Mouse (Mus musculus) testis, adult 2 months (tissue): ENCODE measurements around the gene Srebf2. TPM values are rescaled to one million over a fixed set of nuclear protein-coding genes. Genes with fewer than 3 reads are reported as not detected.

Source experiments
- H3K27ac ChIP-seq: fragments of 200-500 bp; 2 replicates; pipeline ENCODE4 v1.5.1; 2012; ENCODE audit warnings: low read depth, low read length; ENCODE audit not compliant: control insufficient read depth, insufficient read depth
- H3K27me3 ChIP-seq: fragments of 200-500 bp; 2 replicates; pipeline ENCODE4 v1.6.1; 2012; ENCODE audit warnings: mild to moderate bottlenecking, low read length, moderate library complexity; ENCODE audit not compliant: control insufficient read depth, insufficient read depth
- H3K36me3 ChIP-seq: fragments of 200-500 bp; 2 replicates; pipeline ENCODE4 v1.6.1; 2012; ENCODE audit warnings: mild to moderate bottlenecking, low read length; ENCODE audit not compliant: control insufficient read depth, insufficient read depth
- H3K4me1 ChIP-seq: fragments of 200-500 bp; 2 replicates; pipeline ENCODE4 v1.6.1; 2012; ENCODE audit warnings: low read length; ENCODE audit not compliant: control insufficient read depth, insufficient read depth
- H3K4me3 ChIP-seq: fragments of 200-500 bp; 2 replicates; pipeline ENCODE4 v1.5.1; 2012; ENCODE audit warnings: low read depth, mild to moderate bottlenecking, low read length, moderate library complexity, mixed read lengths; ENCODE audit not compliant: control insufficient read depth
- CTCF ChIP-seq: fragments of 200-500 bp; IDR thresholded peaks from 2 replicates; pipeline ENCODE4 v1.5.1; 2012; ENCODE audit warnings: low read depth, mild to moderate bottlenecking, inconsistent platforms, low read length, moderate library complexity; ENCODE audit not compliant: control insufficient read depth, insufficient read depth, insufficient replicate concordance
- POLR2A ChIP-seq: fragments of 200-500 bp; IDR thresholded peaks from 2 replicates; pipeline ENCODE4 v1.6.1; 2012; ENCODE audit warnings: low read depth, mild to moderate bottlenecking, inconsistent platforms, low read length, moderate library complexity; ENCODE audit not compliant: control insufficient read depth
- polyA plus RNA-seq: library from polyadenylated mRNA; depleted of rRNA; stranded (reverse); fragments of >200 nt; gene quantifications from 2 replicates; pipeline ENCODE4 v1.2.3, GENCODE M21; 2012

Gene Srebf2
- polyA plus RNA-seq, 1 experiment = 36.2 TPM

GRCm38 (mm10) chr15:82158243-82159035 is 11.5 kb downstream of the Srebf2 start:
- H3K27ac ChIP-seq = no peak overlapping the region
- no peak overlapping the region for H3K4me3 ChIP-seq
- no peaks in the 10 kb centered on the region for H3K36me3 ChIP-seq
- H3K4me1 ChIP-seq = no peaks in the 10 kb centered on the region
- TF ChIP-seq CTCF = no peak
- TF ChIP-seq POLR2A = no peak
- H3K27me3 ChIP-seq = no peaks in the 10 kb centered on the region

GRCm38 (mm10) chr15:82159471-82159870 is 12.5 kb downstream of the Srebf2 start:
- Histone ChIP-seq H3K27me3 (no peaks in the 10 kb centered on the region), H3K27ac (no peak overlapping the region), H3K36me3 (no peaks in the 10 kb centered on the region), H3K4me3 (no peak overlapping the region), H3K4me1 (no peaks in the 10 kb centered on the region)
- no peak for TF ChIP-seq POLR2A
- no peak for TF ChIP-seq CTCF

- H3K4me3 ChIP-seq = no peak overlapping the region
- H3K4me1 ChIP-seq = no peaks in the 10 kb centered on the region
- no peak overlapping the region for H3K27ac ChIP-seq
- TF ChIP-seq POLR2A = no peak
- TF ChIP-seq CTCF = no peak
- no peaks in the 10 kb centered on the region for H3K36me3 ChIP-seq
- no peaks in the 10 kb centered on the region for H3K27me3 ChIP-seq
Measured at GRCm38 (mm10) chr15:82160731-82161640, 14.0 kb downstream of the Srebf2 start.

DNA sequence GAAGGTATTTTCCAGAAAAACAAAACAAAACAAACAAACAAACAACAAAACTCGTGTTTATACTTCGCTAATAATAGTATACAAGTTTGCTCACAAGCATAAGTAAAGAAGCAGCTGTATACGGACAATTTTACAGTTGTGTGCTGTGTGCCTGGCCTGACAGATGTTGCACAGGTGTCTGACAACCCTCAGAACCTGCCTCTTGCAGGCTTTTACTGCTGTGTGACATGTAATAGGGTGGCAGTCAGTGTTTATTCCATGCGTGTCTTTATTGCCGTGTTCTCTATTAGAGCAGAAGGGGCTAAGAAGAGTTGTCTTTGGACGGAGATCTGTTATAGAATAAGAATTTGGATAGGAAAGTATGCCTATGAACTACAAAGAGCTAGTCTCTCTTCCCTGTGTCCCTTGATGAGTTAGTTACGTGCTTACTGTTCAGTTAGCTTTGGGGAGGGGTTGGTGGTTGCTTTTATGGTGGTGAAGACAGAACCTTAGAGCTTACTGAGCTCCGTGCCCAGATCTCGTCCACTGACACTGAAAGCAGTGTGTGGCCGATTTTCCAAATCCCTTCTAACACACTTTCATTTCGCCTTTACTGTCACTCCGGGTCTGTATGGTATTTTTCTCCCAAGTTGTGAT is 15.1 kb downstream of the Srebf2 start:
- Histone ChIP-seq H3K4me3 (no peak overlapping the region), H3K4me1 (no peaks in the 10 kb centered on the region), H3K27ac (no peak overlapping the region), H3K36me3 (no peaks in the 10 kb centered on the region), H3K27me3 (no peaks in the 10 kb centered on the region)
- TF ChIP-seq POLR2A (no peak), CTCF (no peak)

DNA sequence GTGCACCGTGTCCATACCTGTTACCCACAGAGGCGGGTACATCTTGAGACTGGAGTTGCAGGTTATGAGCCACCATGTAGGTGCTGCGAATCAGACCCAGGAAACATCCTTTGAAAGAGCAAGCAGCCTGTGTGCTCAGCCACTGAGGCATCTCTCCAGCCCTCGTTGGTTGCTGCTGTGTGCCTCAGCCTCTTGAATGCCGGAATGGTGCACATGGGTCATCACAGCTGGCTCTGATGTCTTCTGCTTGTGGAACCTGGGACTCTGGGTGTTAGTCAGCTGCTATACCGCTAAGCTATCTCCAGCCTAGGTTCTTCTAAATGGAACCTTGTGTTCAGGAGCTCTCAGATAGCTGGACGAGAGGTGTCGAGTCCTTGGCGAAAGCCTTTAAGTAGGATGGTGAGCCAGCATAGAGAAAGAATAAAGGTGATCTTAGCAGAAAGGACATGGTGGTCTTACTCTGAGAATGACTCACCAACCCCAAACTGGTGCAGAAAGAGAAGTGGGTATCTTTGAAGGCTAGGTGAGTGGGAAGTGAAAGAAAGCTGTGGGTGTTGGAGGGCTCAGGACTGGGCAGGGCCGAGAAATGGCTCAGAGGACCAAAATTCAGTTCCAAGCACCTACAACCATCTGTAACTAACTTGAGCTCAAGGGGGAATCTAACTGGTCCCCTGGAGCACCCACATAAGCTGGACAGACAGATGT is 16.5 kb downstream of the Srebf2 start:
- H3K4me3 ChIP-seq = no peak overlapping the region
- H3K36me3 ChIP-seq = no peaks in the 10 kb centered on the region
- H3K4me1 ChIP-seq = no peaks in the 10 kb centered on the region
- no peak for TF ChIP-seq POLR2A
- TF ChIP-seq CTCF = no peak
- no peak overlapping the region for H3K27ac ChIP-seq
- H3K27me3 ChIP-seq = no peaks in the 10 kb centered on the region

GRCm38 (mm10) chr15:82164061-82164399 is 17.0 kb downstream of the Srebf2 start:
- Histone ChIP-seq H3K27ac (no peak overlapping the region), H3K4me1 (no peaks in the 10 kb centered on the region), H3K36me3 (no peaks in the 10 kb centered on the region), H3K27me3 (no peaks in the 10 kb centered on the region), H3K4me3 (no peak overlapping the region)
- no peak for TF ChIP-seq CTCF
- no peak for TF ChIP-seq POLR2A
